Mouse (Mus musculus): Measurements from ENCODE around the gene Ppp2r5c. TPM values are rescaled to one million over a fixed set of nuclear protein-coding genes. Genes with fewer than 3 reads are reported as not detected.

Gene Ppp2r5c
- total and polyA plus RNA-seq, 3 experiments, result 72.0 to 100.0 (median 93.9) TPM

DNA sequence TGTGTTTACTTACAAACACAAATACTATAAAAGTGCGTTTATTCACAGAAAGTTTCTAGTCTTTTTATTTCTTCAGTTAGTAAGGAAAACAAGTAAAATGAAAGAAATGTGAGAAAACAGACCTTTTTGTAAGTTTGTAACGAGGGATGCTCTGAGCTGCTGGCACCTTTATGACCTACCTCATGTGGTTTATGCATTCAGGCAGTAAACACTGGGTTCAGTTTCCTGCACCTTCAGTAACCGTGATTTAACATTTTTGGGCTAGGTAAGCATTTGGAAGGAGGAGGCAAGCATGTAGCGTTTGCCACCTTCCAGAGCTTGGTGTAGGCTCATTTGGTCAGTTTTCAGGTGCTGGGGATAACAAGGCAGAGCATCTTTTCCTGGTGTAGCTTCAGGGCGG, 49.1 kb downstream of the Ppp2r5c start:
- H3K9ac ChIP-seq (ENCODE audit: control insufficient read depth, low read depth, low read length, poor library complexity, severe bottlenecking), result no peak overlapping the region
- DNase-seq (ENCODE audit: low read depth, low spot score), result no peak
- H3K79me2 ChIP-seq (ENCODE audit: control insufficient read depth, insufficient read depth, low read length, poor library complexity), result peaks cover 78% of the 10 kb centered on the region
- H3K27me3 ChIP-seq (ENCODE audit: control insufficient read depth in 1 of 2, insufficient read depth in 2 of 2, low read length in 2 of 2), result no peaks in the 10 kb centered on the region
- H3K36me3 ChIP-seq (ENCODE audit: control insufficient read depth in 1 of 2, insufficient read depth in 2 of 2, low read length in 2 of 2), result peaks cover 3 to 36% of the 10 kb centered on the region in 2 experiments; a peak in 2 of 4 replicates
- no peaks in the 10 kb centered on the region for H3K9me3 ChIP-seq (replicated peaks; ENCODE audit: insufficient read depth, low read length)
- TF ChIP-seq BHLHE40 (IDR thresholded peaks at IDR 0.05; ENCODE audit: borderline replicate concordance, low read depth, low read length), result no peak
- no peak for TF ChIP-seq TCF12 (IDR thresholded peaks at IDR 0.05; ENCODE audit: low read depth, low read length)
- TF ChIP-seq CHD1 (IDR thresholded peaks at IDR 0.05; ENCODE audit: low read depth, low read length), result no peak
- TF ChIP-seq MYC (IDR thresholded peaks at IDR 0.05; ENCODE audit: low read depth, low read length), result no peak
- no peak for TF ChIP-seq TAL1 (IDR thresholded peaks at IDR 0.05; ENCODE audit: low read length)
- TF ChIP-seq POLR2AphosphoS2 (IDR thresholded peaks at IDR 0.05; ENCODE audit: low read length), result no peak
- no peak for TF ChIP-seq POLR2A (IDR thresholded peaks at IDR 0.05; ENCODE audit: control insufficient read depth in 1 of 2, insufficient read depth in 1 of 2, low read depth in 1 of 2, low read length in 2 of 2, poor library complexity in 1 of 2)
- TF ChIP-seq ZNF384 (IDR thresholded peaks at IDR 0.05; ENCODE audit: low read depth, low read length), result no peak
- TF ChIP-seq HCFC1 (IDR thresholded peaks at IDR 0.05; ENCODE audit: low read depth, low read length), result no peak
- no peak for TF ChIP-seq ZC3H11A (IDR thresholded peaks at IDR 0.05; ENCODE audit: low read depth, low read length)
- TF ChIP-seq JUND (IDR thresholded peaks at IDR 0.05; ENCODE audit: low read depth, low read length), result no peak
- TF ChIP-seq NRF1 (IDR thresholded peaks at IDR 0.05; ENCODE audit: insufficient read depth, low read depth, low read length, poor library complexity, severe bottlenecking), result no peak
- TF ChIP-seq RAD21 (IDR thresholded peaks at IDR 0.05; ENCODE audit: low read depth, low read length), result no peak
- TF ChIP-seq SMC3 (IDR thresholded peaks at IDR 0.05; ENCODE audit: low read depth, low read length), result no peak
- no peak for TF ChIP-seq TBP (IDR thresholded peaks at IDR 0.05; ENCODE audit: low read depth, low read length)
- no peak overlapping the region for H3K27ac ChIP-seq (ENCODE audit: control insufficient read depth, low read depth, low read length)
- H3K4me3 ChIP-seq (ENCODE audit: control insufficient read depth in 1 of 2, insufficient read depth in 1 of 2, low read depth in 2 of 2, low read length in 2 of 2), result no peak overlapping the region
- H3K4me1 ChIP-seq (ENCODE audit: control insufficient read depth in 1 of 2, insufficient read depth in 2 of 2, low read length in 2 of 2), result peaks cover 24 to 39% of the 10 kb centered on the region in 2 experiments

DNA sequence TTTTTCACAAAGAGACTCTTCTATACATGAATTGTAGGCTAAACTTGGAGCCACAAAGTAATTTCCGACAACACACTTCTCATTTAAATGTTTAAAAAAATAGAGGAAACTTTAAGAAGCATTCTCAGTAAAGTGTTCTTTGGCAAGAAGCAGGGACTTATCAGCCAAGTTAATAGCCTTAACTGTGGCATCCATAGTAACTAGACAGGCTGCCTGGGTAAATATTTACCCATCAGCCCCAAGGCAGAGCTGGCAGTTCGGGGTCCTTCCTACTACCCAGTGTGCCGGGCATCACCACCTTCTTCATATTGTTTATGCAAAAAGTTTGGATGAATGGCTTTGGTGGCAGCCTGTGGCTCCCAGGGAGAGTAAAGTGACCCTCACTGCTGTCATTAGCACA, 50.1 kb downstream of the Ppp2r5c start:
- no peak overlapping the region for H3K4me3 ChIP-seq (ENCODE audit: control insufficient read depth in 1 of 2, insufficient read depth in 1 of 2, low read depth in 2 of 2, low read length in 2 of 2)
- H3K9ac ChIP-seq (ENCODE audit: control insufficient read depth, low read depth, low read length, poor library complexity, severe bottlenecking), result peak overlapping the region; percentile 63; the same call in 1 of the 2 replicates
- DNase-seq (ENCODE audit: low read depth, low spot score), result peak; percentile 43
- H3K4me1 ChIP-seq (ENCODE audit: control insufficient read depth in 1 of 2, insufficient read depth in 2 of 2, low read length in 2 of 2), result peaks cover 24 to 39% of the 10 kb centered on the region in 2 experiments
- no peaks in the 10 kb centered on the region for H3K9me3 ChIP-seq (replicated peaks; ENCODE audit: insufficient read depth, low read length)
- H3K79me2 ChIP-seq (ENCODE audit: control insufficient read depth, insufficient read depth, low read length, poor library complexity), result peaks cover 80% of the 10 kb centered on the region
- peak overlapping the region; percentile 37 for H3K27ac ChIP-seq (ENCODE audit: control insufficient read depth, low read depth, low read length)
- TF ChIP-seq TCF12 (IDR thresholded peaks at IDR 0.05; ENCODE audit: low read depth, low read length) (no peak), SIN3A (IDR thresholded peaks at IDR 0.05; ENCODE audit: low read length) (peak; percentile 51; the same call in 1 of the 2 replicates), MXI1 (IDR thresholded peaks at IDR 0.05; ENCODE audit: low read depth, low read length) (0 out of 2 replicates have a peak, but pooled peaks have one; percentile 33), TBP (IDR thresholded peaks at IDR 0.05; ENCODE audit: low read depth, low read length) (peak; percentile 81), SMC3 (IDR thresholded peaks at IDR 0.05; ENCODE audit: low read depth, low read length) (no peak), MYC (IDR thresholded peaks at IDR 0.05; ENCODE audit: low read depth, low read length) (0 out of 2 replicates have a peak, but pooled peaks have one; percentile 18), CTCF (IDR thresholded peaks at IDR 0.05 in 2 of 3, conservative IDR thresholded peaks at IDR 0.05 in 1 of 3; ENCODE audit: control insufficient read depth in 1 of 3, insufficient read depth in 1 of 3, low read depth in 2 of 3, low read length in 3 of 3, poor library complexity in 1 of 3, severe bottlenecking in 1 of 3) (no peak), NRF1 (IDR thresholded peaks at IDR 0.05; ENCODE audit: insufficient read depth, low read depth, low read length, poor library complexity, severe bottlenecking) (no peak), ZNF384 (IDR thresholded peaks at IDR 0.05; ENCODE audit: low read depth, low read length) (peak; percentile 55; the same call in 1 of the 2 replicates)
- peaks cover 3 to 36% of the 10 kb centered on the region in 2 experiments; a peak in 2 of 4 replicates for H3K36me3 ChIP-seq (ENCODE audit: control insufficient read depth in 1 of 2, insufficient read depth in 2 of 2, low read length in 2 of 2)
- H3K27me3 ChIP-seq (ENCODE audit: control insufficient read depth in 1 of 2, insufficient read depth in 2 of 2, low read length in 2 of 2), result no peaks in the 10 kb centered on the region

Data from MEL (cell line).